Mouse (Mus musculus) C2C12 (cell line): ENCODE measurements around the gene Slc6a4. TPM values are rescaled to one million over a fixed set of nuclear protein-coding genes. Genes with fewer than 3 reads are reported as not detected.

ENCODE experiments used
- H3K27me3 ChIP-seq: one replicate; pipeline ENCODE4 v1.6.1; 2011; ENCODE audit not compliant: control insufficient read depth, insufficient read depth, insufficient read length
- H3K36me3 ChIP-seq: one replicate; pipeline ENCODE4 v1.6.1; 2011; ENCODE audit not compliant: control insufficient read depth, insufficient read depth
- H3K4me3 ChIP-seq: one replicate; pipeline ENCODE4 v1.5.1; 2011; ENCODE audit warnings: mild to moderate bottlenecking, control low read depth; ENCODE audit not compliant: poor library complexity, insufficient read depth, severe bottlenecking
- H3K79me2 ChIP-seq: one replicate; pipeline ENCODE4 v1.6.1; 2011; ENCODE audit not compliant: control insufficient read depth, insufficient read depth
- H3K79me3 ChIP-seq: one replicate; pipeline ENCODE4 v1.6.1; 2011; ENCODE audit warnings: low read depth, control low read depth
- H3ac ChIP-seq: one replicate; pipeline ENCODE3; 2011; ENCODE audit warnings: low read depth; ENCODE audit not compliant: control insufficient read depth, insufficient read length
- CEBPB ChIP-seq: IDR thresholded peaks from one replicate; pipeline ENCODE4 v1.6.1; 2011; ENCODE audit warnings: low read depth, mild to moderate bottlenecking, control low read depth, moderate library complexity
- CTCF ChIP-seq: IDR thresholded peaks from one replicate; pipeline ENCODE4 v1.5.1; 2011; ENCODE audit not compliant: control insufficient read depth, insufficient read depth, insufficient read length
- FOSL1 ChIP-seq: IDR thresholded peaks from one replicate; pipeline ENCODE4 v1.8.0; 2011; ENCODE audit warnings: mild to moderate bottlenecking, low read length; ENCODE audit not compliant: poor library complexity, insufficient read depth, severe bottlenecking
- MAX ChIP-seq: IDR thresholded peaks from one replicate; pipeline ENCODE4 v1.6.1; 2011; ENCODE audit warnings: mild to moderate bottlenecking, control low read depth
- MYOD1 ChIP-seq: IDR thresholded peaks from one replicate; pipeline ENCODE4 v1.6.1; 2011; ENCODE audit warnings: low read depth; ENCODE audit not compliant: control insufficient read depth, insufficient read length
- MYOG ChIP-seq: IDR thresholded peaks from one replicate; pipeline ENCODE4 v1.6.1; 2011; ENCODE audit not compliant: control insufficient read depth, insufficient read length; ENCODE audit errors: extremely low read depth
- USF1 ChIP-seq: IDR thresholded peaks from one replicate; pipeline ENCODE4 v1.6.1; 2011; ENCODE audit warnings: low read depth, mild to moderate bottlenecking, control low read depth, moderate library complexity
- polyA plus RNA-seq: library from polyadenylated mRNA; unstranded; fragments of >200 nt; fragmentation: generic; extraction: Trizol; gene quantifications from one replicate; pipeline ENCODE4 v1.2.1, GENCODE M21; 2012; ENCODE audit warnings: missing spikeins

Gene Slc6a4
- polyA plus RNA-seq, 1 experiment, result 0.06 TPM

- no peak overlapping the region for H3ac ChIP-seq
- H3K79me3 ChIP-seq, result no peaks in the 10 kb centered on the region
- H3K36me3 ChIP-seq, result no peaks in the 10 kb centered on the region
- no peaks in the 10 kb centered on the region for H3K27me3 ChIP-seq
- TF ChIP-seq CEBPB (no peak), FOSL1 (no peak)
- H3K79me2 ChIP-seq, result no peaks in the 10 kb centered on the region
- no peak overlapping the region for H3K4me3 ChIP-seq
These were observed 8.2 kb downstream of the Slc6a4 start for GRCm38 (mm10) chr11:77006616-77007015.

- Histone ChIP-seq H3K4me3 (no peak overlapping the region), H3K36me3 (no peaks in the 10 kb centered on the region), H3K79me3 (no peaks in the 10 kb centered on the region), H3K27me3 (no peaks in the 10 kb centered on the region), H3K79me2 (no peaks in the 10 kb centered on the region), H3ac (no peak overlapping the region)
- TF ChIP-seq MYOG, result no peak
- no peak for TF ChIP-seq USF1
- TF ChIP-seq CTCF, result no peak
- no peak for TF ChIP-seq CEBPB
- TF ChIP-seq FOSL1, result no peak
- TF ChIP-seq MYOD1, result no peak
- TF ChIP-seq MAX, result no peak
These were observed 10.9 kb downstream of the Slc6a4 start for GRCm38 (mm10) chr11:77009069-77010025.

- Histone ChIP-seq H3ac (no peak overlapping the region), H3K27me3 (no peaks in the 10 kb centered on the region), H3K36me3 (no peaks in the 10 kb centered on the region), H3K79me2 (no peaks in the 10 kb centered on the region), H3K79me3 (no peaks in the 10 kb centered on the region), H3K4me3 (no peak overlapping the region)
- TF ChIP-seq CTCF, result no peak
- no peak for TF ChIP-seq CEBPB
- TF ChIP-seq MYOD1, result no peak
- no peak for TF ChIP-seq MAX
- no peak for TF ChIP-seq FOSL1
- TF ChIP-seq MYOG, result no peak
- TF ChIP-seq USF1, result no peak
These were observed 12.5 kb downstream of the Slc6a4 start for GRCm38 (mm10) chr11:77010762-77011475.

- peaks cover 5% of the 10 kb centered on the region for H3K27me3 ChIP-seq
- H3K79me2 ChIP-seq, result no peaks in the 10 kb centered on the region
- H3ac ChIP-seq, result no peak overlapping the region
- no peaks in the 10 kb centered on the region for H3K79me3 ChIP-seq
- H3K36me3 ChIP-seq, result no peaks in the 10 kb centered on the region
- TF ChIP-seq CEBPB, result no peak
- H3K4me3 ChIP-seq, result no peak overlapping the region
These were observed 19.6 kb downstream of the Slc6a4 start for GRCm38 (mm10) chr11:77018046-77018445.

- Histone ChIP-seq H3K27me3 (peaks cover 9% of the 10 kb centered on the region), H3K4me3 (no peak overlapping the region), H3K36me3 (no peaks in the 10 kb centered on the region), H3K79me3 (no peaks in the 10 kb centered on the region), H3K79me2 (no peaks in the 10 kb centered on the region), H3ac (no peak overlapping the region)
- TF ChIP-seq CEBPB (no peak), FOSL1 (no peak), MYOD1 (no peak), MYOG (no peak), CTCF (no peak), MAX (no peak), USF1 (no peak)
These were observed 21.1 kb downstream of the Slc6a4 start for GRCm38 (mm10) chr11:77019539-77019938.
